Mouse (Mus musculus) forebrain, embryonic 11.5 days (tissue): ENCODE measurements at regions not wholly inside any gene's neighbourhood (a gene's known extent, or its start where the extent isn't known, plus 50 kb on each side); places are given as distances from the start of the nearest gene placed in this dataset.

Source experiments
- ATAC-seq: fragments of 200-750 bp; cut with Nextera tagmentation; replicated peaks from 2 replicates; pipeline ENCODE4 v1.8.0; 2017; ENCODE audit warnings: moderate TSS enrichment; ENCODE audit not compliant: low FRiP score
- DNase-seq: peaks from one replicate; pipeline ENCODE4 v3.0.0-alpha.2; 2017; ENCODE audit warnings: low spot score
- H3K27ac ChIP-seq: fragments of 300-500 bp; sonication (generic); 2 replicates; pipeline ENCODE4 v1.5.1; 2014; ENCODE audit warnings: low read depth, low read length
- H3K27me3 ChIP-seq: fragments of 300-500 bp; sonication (generic); 2 replicates; pipeline ENCODE4 v1.6.1; 2014; ENCODE audit warnings: mild to moderate bottlenecking, low read length, mixed read lengths; ENCODE audit not compliant: control insufficient read depth, insufficient read depth
- H3K36me3 ChIP-seq: fragments of 300-500 bp; sonication (generic); 2 replicates; pipeline ENCODE4 v1.6.1; 2014; ENCODE audit warnings: mild to moderate bottlenecking, low read length, moderate library complexity, mixed read lengths; ENCODE audit not compliant: control insufficient read depth, insufficient read depth
- H3K4me1 ChIP-seq: fragments of 300-500 bp; sonication (generic); replicated peaks from 2 replicates; pipeline ENCODE4 v1.6.1; 2014; ENCODE audit warnings: low read length, mixed read lengths; ENCODE audit not compliant: control insufficient read depth, insufficient read depth
- H3K4me2 ChIP-seq: fragments of 300-500 bp; sonication (generic); 2 replicates; pipeline ENCODE4 v1.6.1; 2014; ENCODE audit warnings: low read depth, mild to moderate bottlenecking, low read length, moderate library complexity, mixed read lengths; ENCODE audit not compliant: severe bottlenecking
- H3K4me3 ChIP-seq: fragments of 300-500 bp; sonication (generic); 2 replicates; pipeline ENCODE4 v1.5.1; 2014; ENCODE audit warnings: low read depth, low read length
- H3K9ac ChIP-seq: fragments of 300-500 bp; sonication (generic); 2 replicates; pipeline ENCODE4 v1.6.1; 2014; ENCODE audit warnings: low read length
- H3K9me3 ChIP-seq: fragments of 300-500 bp; sonication (generic); 2 replicates; pipeline ENCODE4 v1.6.1; 2016; ENCODE audit warnings: low read length, mixed read lengths; ENCODE audit not compliant: control insufficient read depth
- WGBS: fragments of 180-500 bp; shearing (Covaris S2); extraction: QIAGEN DNeasy Blood & Tissue Kit; methylation state at CpG from one replicate; pipeline ENCODE4 v1.1.7; 2014; 5-methylcytosine and 5-hydroxymethylcytosine counted together

DNA sequence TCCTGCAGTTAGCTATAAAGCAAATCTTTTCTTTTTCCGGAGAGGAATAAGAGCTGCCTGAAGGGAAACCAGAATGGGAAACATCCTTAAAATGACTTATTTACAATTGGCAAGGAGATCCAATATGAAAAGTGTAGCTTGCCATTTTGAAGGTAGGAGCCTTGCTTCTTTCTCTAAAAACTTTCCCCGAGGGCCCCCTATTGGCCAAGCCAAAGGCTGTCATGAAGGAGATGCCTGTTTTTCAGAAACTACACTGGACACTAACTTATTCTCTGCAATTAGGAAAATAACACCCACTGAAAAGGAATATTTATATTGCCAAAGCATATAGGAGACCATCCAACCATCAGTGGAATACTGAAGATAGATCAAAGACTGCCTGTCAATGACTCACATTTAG is 312.8 kb upstream of the Thrb start:
- H3K4me3 ChIP-seq = no peak overlapping the region
- no peaks in the 10 kb centered on the region for H3K9me3 ChIP-seq
- no peaks in the 10 kb centered on the region for H3K36me3 ChIP-seq
- no peaks in the 10 kb centered on the region for H3K27me3 ChIP-seq
- WGBS = 71% methylated on average over 2 of the region's 2 CpGs
- H3K27ac ChIP-seq = no peak overlapping the region
- H3K4me2 ChIP-seq = no peak overlapping the region
- no peaks in the 10 kb centered on the region for H3K4me1 ChIP-seq
- DNase-seq (no peak), ATAC-seq (no peak)
- H3K9ac ChIP-seq = no peak overlapping the region

DNA sequence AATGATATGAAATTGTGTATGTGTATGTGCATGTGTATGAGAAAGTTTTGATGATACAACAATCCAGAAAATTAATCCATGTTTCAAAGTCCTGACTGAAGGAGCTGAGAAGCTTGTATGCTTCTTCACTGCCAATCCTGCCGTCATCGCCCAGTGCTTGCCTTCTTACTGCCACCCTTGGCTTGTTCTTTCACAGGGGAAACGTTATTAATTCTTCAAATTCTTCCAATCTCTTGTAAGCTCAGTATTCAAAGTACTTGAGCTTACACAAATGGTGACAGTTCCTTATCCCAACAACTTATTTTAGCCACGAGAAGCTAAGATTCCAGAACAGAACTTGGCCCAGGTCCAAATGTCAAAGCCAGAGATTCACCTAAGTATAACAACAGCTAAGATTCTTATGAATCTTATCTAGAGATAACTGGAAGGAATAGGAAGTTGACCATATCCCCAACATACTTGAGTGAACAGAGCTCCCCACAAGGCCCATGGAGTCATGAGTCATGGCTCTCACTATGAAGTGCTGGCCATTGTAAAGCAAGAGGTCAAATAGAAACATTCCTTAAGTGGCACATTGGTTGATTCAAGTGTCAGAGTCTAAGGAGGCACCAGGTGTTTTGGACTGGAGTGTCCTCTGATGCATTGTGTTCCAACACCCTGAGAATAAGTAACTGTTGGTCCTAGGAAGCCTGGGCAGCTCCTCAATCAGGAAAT is 307.6 kb upstream of the Thrb start:
- Histone ChIP-seq H3K9ac (no peak overlapping the region), H3K4me3 (no peak overlapping the region), H3K27ac (no peak overlapping the region), H3K4me2 (no peak overlapping the region), H3K36me3 (no peaks in the 10 kb centered on the region), H3K9me3 (no peaks in the 10 kb centered on the region), H3K4me1 (no peaks in the 10 kb centered on the region), H3K27me3 (no peaks in the 10 kb centered on the region)
- ATAC-seq (no peak), DNase-seq (no peak)
- 84% methylated on average over 4 of the region's 4 CpGs for WGBS

DNA sequence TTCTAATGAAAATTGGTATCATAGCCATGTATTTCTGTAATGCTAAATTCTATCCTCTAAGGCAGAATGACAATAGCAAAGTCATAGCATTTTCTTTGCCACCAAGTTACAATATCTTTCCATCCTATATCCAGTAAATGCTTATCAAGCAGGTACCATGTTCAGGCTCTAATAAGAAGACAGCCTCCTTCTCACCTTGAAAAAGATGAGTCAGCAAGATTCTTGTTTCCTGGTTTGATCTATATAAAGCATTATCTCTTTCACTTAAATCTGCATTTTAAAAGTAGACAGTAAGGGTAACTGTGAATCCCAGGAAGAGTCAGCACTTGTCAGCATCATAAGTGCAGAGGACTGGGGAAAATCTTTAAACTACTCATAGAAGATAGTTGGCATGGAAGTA is 298.2 kb upstream of the Thrb start:
- Histone ChIP-seq H3K27ac (no peak overlapping the region), H3K9ac (no peak overlapping the region), H3K9me3 (no peaks in the 10 kb centered on the region), H3K4me3 (no peak overlapping the region), H3K36me3 (no peaks in the 10 kb centered on the region), H3K4me1 (no peaks in the 10 kb centered on the region), H3K27me3 (no peaks in the 10 kb centered on the region), H3K4me2 (no peak overlapping the region)
- no peak for ATAC-seq
- no peak for DNase-seq

DNA sequence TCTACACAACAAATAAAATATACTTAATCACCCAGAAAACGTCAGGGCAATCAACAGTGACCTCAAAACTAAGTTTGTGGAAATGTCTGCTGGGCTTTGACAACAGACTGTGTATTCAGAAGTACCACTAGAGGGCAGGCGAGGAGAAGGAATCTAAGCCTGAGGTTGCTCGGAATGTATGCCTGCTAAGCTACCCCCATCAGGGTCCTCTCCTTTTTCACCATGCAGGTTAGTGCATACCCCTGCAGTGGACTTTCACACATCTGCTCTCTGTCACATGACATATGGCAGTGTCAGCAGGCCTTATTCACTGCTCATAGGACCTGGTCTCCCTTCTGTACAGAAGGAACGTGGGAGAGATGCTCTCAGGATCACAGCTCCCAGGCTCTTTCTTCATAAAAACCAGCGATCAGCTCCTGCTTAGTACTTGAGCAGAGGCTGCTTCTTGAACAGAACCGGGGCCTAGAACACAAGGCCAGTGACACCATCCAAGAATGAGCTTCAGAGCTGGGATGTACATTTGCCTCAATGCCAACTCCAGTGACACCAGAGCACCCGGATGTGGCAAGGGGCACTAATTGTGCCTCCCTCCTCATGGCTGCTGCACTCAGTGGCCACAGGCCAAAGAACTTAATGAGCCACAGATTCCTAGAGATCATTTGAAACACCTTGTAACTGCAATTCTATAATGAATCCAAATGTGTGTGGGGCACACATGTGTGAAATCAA is 257.1 kb upstream of the Thrb start:
- DNase-seq (peak; percentile 64), ATAC-seq (peak; percentile 85)
- no peaks in the 10 kb centered on the region for H3K27me3 ChIP-seq
- H3K4me3 ChIP-seq = no peak overlapping the region
- no peak overlapping the region for H3K9ac ChIP-seq
- WGBS = 45% methylated on average over 7 of the region's 7 CpGs
- no peak overlapping the region for H3K4me2 ChIP-seq
- no peaks in the 10 kb centered on the region for H3K4me1 ChIP-seq
- no peak overlapping the region for H3K27ac ChIP-seq
- H3K9me3 ChIP-seq = no peaks in the 10 kb centered on the region
- no peaks in the 10 kb centered on the region for H3K36me3 ChIP-seq

DNA sequence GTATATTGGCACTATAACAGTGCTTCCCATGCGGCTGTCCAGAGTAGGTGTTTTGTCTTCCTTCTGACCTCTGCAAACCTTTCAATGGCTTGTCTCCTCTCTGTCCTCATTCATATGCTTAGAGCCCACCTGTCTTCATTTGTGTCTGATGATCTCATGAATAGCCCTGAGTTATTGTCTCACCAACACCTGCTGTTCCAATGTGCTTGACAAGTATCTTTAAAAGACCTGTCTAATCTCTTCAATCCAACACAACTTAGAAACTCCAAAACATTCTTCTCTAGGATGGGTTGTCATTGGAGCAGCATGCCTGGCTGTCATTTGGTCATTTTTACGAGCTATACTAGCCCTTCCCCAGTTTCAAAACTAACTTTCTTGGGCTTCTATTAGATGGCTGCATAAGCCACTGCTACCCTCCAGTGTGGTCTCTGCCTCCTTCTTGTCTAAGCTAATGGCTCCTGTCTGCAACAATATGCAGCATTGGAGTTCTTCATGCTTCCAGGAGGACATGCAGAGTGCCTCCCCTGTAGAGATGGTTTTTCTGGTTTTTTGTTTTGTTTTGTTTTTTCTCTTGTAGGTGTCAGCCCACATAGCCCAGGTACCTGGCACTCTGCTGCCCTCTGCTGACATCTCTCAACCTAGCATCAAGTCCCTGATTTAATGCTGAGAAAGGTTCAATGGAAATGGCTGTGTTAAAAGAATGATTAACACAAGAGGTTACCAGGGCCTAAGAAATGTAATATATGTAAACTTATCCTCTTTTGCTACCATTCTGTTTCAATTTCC is 254.3 kb upstream of the Thrb start:
- H3K27ac ChIP-seq = no peak overlapping the region
- no peaks in the 10 kb centered on the region for H3K4me1 ChIP-seq
- ATAC-seq (0 out of 2 replicates have a peak, but pooled peaks have one; percentile 26), DNase-seq (peak; percentile 64)
- H3K4me3 ChIP-seq = no peak overlapping the region
- H3K4me2 ChIP-seq = no peak overlapping the region
- no peaks in the 10 kb centered on the region for H3K27me3 ChIP-seq
- H3K9ac ChIP-seq = no peak overlapping the region
- H3K36me3 ChIP-seq = no peaks in the 10 kb centered on the region
- 63% methylated on average over 2 of the region's 2 CpGs for WGBS
- no peaks in the 10 kb centered on the region for H3K9me3 ChIP-seq

DNA sequence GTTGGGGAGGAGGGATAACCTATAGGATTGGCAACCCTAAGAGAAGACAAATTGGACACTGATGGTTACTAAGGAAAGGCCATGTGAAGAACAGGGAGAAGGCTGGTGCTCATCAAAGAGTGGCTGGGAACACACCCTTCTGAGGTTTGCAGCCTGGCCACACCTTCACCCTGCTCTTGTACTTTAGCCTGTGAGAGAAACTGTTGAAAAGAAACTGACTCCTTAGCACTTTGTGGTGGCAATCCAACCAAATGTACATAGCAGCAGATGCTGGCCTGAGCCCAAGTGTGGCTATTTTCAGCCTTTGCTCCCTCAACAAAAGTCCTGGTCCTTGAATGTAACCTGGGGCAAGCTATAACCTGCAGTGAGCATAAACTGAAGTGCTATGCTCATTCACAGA is 253.2 kb upstream of the Thrb start:
- DNase-seq (no peak), ATAC-seq (no peak)
- Histone ChIP-seq H3K4me1 (no peaks in the 10 kb centered on the region), H3K27ac (no peak overlapping the region), H3K36me3 (no peaks in the 10 kb centered on the region), H3K9me3 (no peaks in the 10 kb centered on the region), H3K9ac (no peak overlapping the region), H3K4me3 (no peak overlapping the region), H3K27me3 (no peaks in the 10 kb centered on the region), H3K4me2 (no peak overlapping the region)

DNA sequence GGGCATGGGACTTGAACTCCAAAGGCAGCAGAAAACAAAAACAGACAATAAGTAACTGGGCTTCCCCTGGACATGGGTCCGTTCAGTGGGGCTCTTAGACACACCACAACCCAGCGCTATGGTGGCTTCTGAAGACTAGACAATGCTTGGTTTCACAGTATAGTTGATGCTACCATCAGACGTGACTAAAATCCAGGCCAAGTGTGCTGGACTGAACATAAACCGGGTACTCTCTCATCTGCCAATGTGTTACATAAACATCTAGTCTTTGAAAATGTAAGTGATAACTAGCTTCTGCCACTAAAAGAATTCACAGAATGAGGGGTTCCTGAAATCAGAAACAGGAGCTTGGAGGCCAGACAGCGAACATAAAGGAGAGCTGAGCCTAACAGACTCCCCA is 251.7 kb upstream of the Thrb start:
- Histone ChIP-seq H3K4me3 (no peak overlapping the region), H3K4me1 (no peaks in the 10 kb centered on the region), H3K27me3 (no peaks in the 10 kb centered on the region), H3K9me3 (no peaks in the 10 kb centered on the region), H3K36me3 (no peaks in the 10 kb centered on the region), H3K9ac (no peak overlapping the region), H3K27ac (no peak overlapping the region), H3K4me2 (no peak overlapping the region)
- DNase-seq = no peak
- 79% methylated on average over 5 of the region's 5 CpGs for WGBS
- no peak for ATAC-seq

DNA sequence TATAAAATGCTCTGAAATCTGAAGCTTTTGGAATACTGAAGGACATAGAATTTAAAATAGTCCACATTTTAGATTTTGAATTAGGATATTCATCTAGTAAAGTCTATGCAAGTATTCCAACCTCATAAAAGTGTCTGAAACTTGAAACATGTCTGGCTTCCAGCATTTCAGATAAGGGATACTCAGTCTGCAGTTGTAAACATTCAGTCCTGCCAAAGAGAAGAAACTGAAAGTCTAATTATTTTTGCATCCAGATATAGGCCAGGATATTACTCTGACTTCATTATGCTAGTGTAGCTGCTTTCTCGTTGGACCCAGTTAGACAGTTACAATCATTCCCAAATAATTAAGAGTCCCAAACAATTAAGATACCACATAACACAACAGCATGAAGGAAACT is 251.2 kb upstream of the Thrb start:
- no peak for DNase-seq
- H3K9me3 ChIP-seq = no peaks in the 10 kb centered on the region
- H3K27me3 ChIP-seq = no peaks in the 10 kb centered on the region
- no peaks in the 10 kb centered on the region for H3K36me3 ChIP-seq
- H3K27ac ChIP-seq = no peak overlapping the region
- H3K4me1 ChIP-seq = no peaks in the 10 kb centered on the region
- no peak overlapping the region for H3K4me2 ChIP-seq
- no peak overlapping the region for H3K9ac ChIP-seq
- H3K4me3 ChIP-seq = no peak overlapping the region
- 81% methylated on average over 1 of the region's 1 CpGs for WGBS
- ATAC-seq = no peak
